Mouse (Mus musculus) pancreas, adult 10 weeks (tissue): ENCODE measurements around the gene Tmcc2. TPM values are rescaled to one million over a fixed set of nuclear protein-coding genes. Genes with fewer than 3 reads are reported as not detected.

ENCODE experiments used
- polyA plus RNA-seq: library from polyadenylated mRNA; stranded (reverse); fragments of 350-450 nt; fragmentation: Illumina TruSeq; extraction: RNeasy Lipid Tissue Mini Kit (QIAGEN cat#74804); gene quantifications from one replicate; pipeline ENCODE4 v1.2.3, GENCODE M21; 2015; ENCODE audit warnings: low read depth, low replicate concordance; ENCODE audit not compliant: insufficient read depth

Tmcc2 gene
- 6.9 TPM for polyA plus RNA-seq

GRCm38 (mm10) chr1:132390691-132391579 lies at the start of gene Tmcc2:
Gene Tmcc2 (minus strand): TSS chr1:132391281.

GRCm38 (mm10) chr1:132417319-132418251 lies 26.5 kb upstream of the Tmcc2 start, which contains the start of gene Dstyk:
Gene Dstyk (plus strand): TSS chr1:132417555.

GRCm38 (mm10) chr1:132315889-132316624 lies 75.0 kb downstream of the Tmcc2 start, which contains the start of gene Nuak2:
Gene Nuak2 (plus strand): TSS chr1:132316126.

Other genes starting within 250 kb of the Tmcc2 start
- not detected for gene Lemd1, start 199.8 kb downstream of the Tmcc2 start, polyA plus RNA-seq
- not detected for gene AC124108.1, start 199.8 kb downstream of the Tmcc2 start, polyA plus RNA-seq
- not detected for gene Gm10188, start 161.5 kb downstream of the Tmcc2 start, polyA plus RNA-seq
- gene Klhdc8a, start 92.7 kb downstream of the Tmcc2 start, polyA plus RNA-seq = 0.92 TPM
- 1.7 TPM for gene Nuak2, start 75.2 kb downstream of the Tmcc2 start, polyA plus RNA-seq
- gene Dstyk, start 26.3 kb upstream of the Tmcc2 start, polyA plus RNA-seq = 3.6 TPM
- 8.9 TPM for gene Rbbp5, start 86.1 kb upstream of the Tmcc2 start, polyA plus RNA-seq
- 3.6 TPM for gene Tmem81, start 114.9 kb upstream of the Tmcc2 start, polyA plus RNA-seq
- gene Cntn2, start 152.0 kb upstream of the Tmcc2 start, polyA plus RNA-seq = not detected